Mouse (Mus musculus) limb, embryonic 15.5 days (tissue): ENCODE measurements around the gene Ttc30a1. TPM values are rescaled to one million over a fixed set of nuclear protein-coding genes. Genes with fewer than 3 reads are reported as not detected.
A peak's percentile ranks its signal among the peaks of the same experiment; 100 is the strongest.
"Not testable (repeated sequence)": the region's sequence is repeated elsewhere in the genome, so short reads cannot be mapped to it uniquely, and the experiment has no call there.

Source experiments
- ATAC-seq: fragments of 200-750 bp; cut with Nextera tagmentation; 2 replicates; pipeline ENCODE4 v1.8.0; 2017; ENCODE audit warnings: low read depth, moderate TSS enrichment; ENCODE audit not compliant: insufficient number of reproducible peaks, low FRiP score, low TSS enrichment
- H3K27ac ChIP-seq: fragments of 300-500 bp; sonication (generic); 2 replicates; pipeline ENCODE4 v1.5.1; 2015; ENCODE audit warnings: moderate library complexity, mild to moderate bottlenecking, inconsistent platforms
- H3K27me3 ChIP-seq: fragments of 300-500 bp; sonication (generic); 2 replicates; pipeline ENCODE4 v1.6.1; 2015; ENCODE audit warnings: inconsistent platforms
- H3K36me3 ChIP-seq: fragments of 300-500 bp; sonication (generic); 2 replicates; pipeline ENCODE4 v1.6.1; 2015; ENCODE audit warnings: inconsistent platforms
- H3K4me1 ChIP-seq: fragments of 300-500 bp; sonication (generic); 2 replicates; pipeline ENCODE4 v1.6.1; 2015; ENCODE audit warnings: inconsistent platforms
- H3K4me2 ChIP-seq: fragments of 300-500 bp; sonication (generic); 2 replicates; pipeline ENCODE4 v1.6.1; 2015; ENCODE audit warnings: mild to moderate bottlenecking, inconsistent platforms
- H3K4me3 ChIP-seq: fragments of 300-500 bp; sonication (generic); 2 replicates; pipeline ENCODE4 v1.5.1; 2015; ENCODE audit warnings: mild to moderate bottlenecking, inconsistent platforms
- H3K9ac ChIP-seq: fragments of 300-500 bp; sonication (generic); 2 replicates; pipeline ENCODE4 v1.6.1; 2015; ENCODE audit warnings: inconsistent platforms
- H3K9me3 ChIP-seq: fragments of 300-500 bp; sonication (generic); 2 replicates; pipeline ENCODE4 v1.6.1; 2016; ENCODE audit warnings: inconsistent platforms
- WGBS: fragments of 180-500 bp; shearing (Covaris S2); methylation state at CpG from one replicate; pipeline ENCODE4 v1.1.7; 2015; 5-methylcytosine and 5-hydroxymethylcytosine counted together
- polyA plus RNA-seq: library from polyadenylated mRNA; unstranded; fragments of >200 nt; fragmentation: Nextera tagmentation; extraction: Ambion mirVana; gene quantifications from 2 replicates; pipeline ENCODE4 v1.2.1, GENCODE M21; 2015

The Ttc30a1 gene
- polyA plus RNA-seq, 1 experiment from 2014 or later = 6.3 TPM

- H3K27ac ChIP-seq = no peak overlapping the region
- H3K4me1 ChIP-seq = peaks cover 34% of the 10 kb centered on the region
- WGBS = 61% methylated on average over 14 of the region's 14 CpGs
- no peak overlapping the region for H3K4me3 ChIP-seq
- no peak overlapping the region for H3K4me2 ChIP-seq
- H3K9ac ChIP-seq = no peak overlapping the region
- peaks cover 4% of the 10 kb centered on the region; the same call in 1 of the 2 replicates for H3K27me3 ChIP-seq
- H3K9me3 ChIP-seq = no peaks in the 10 kb centered on the region
- ATAC-seq = no peak
- no peaks in the 10 kb centered on the region for H3K36me3 ChIP-seq
These were observed 26.1 kb downstream of the Ttc30a1 start for GRCm38 (mm10) chr2:75955709-75956108.

GRCm38 (mm10) chr2:75953320-75953719 is 28.4 kb downstream of the Ttc30a1 start:
- no peaks in the 10 kb centered on the region for H3K36me3 ChIP-seq
- H3K4me3 ChIP-seq = no peak overlapping the region
- H3K27me3 ChIP-seq = peaks cover 4% of the 10 kb centered on the region; the same call in 1 of the 2 replicates
- no peak overlapping the region for H3K27ac ChIP-seq
- ATAC-seq = no peak
- 89% methylated on average over 5 of the region's 5 CpGs for WGBS
- H3K4me1 ChIP-seq = peaks cover 10% of the 10 kb centered on the region
- no peaks in the 10 kb centered on the region for H3K9me3 ChIP-seq
- H3K9ac ChIP-seq = no peak overlapping the region
- H3K4me2 ChIP-seq = no peak overlapping the region

GRCm38 (mm10) chr2:75950685-75951084 is 31.1 kb downstream of the Ttc30a1 start:
- no peaks in the 10 kb centered on the region for H3K4me1 ChIP-seq
- no peaks in the 10 kb centered on the region for H3K36me3 ChIP-seq
- H3K9ac ChIP-seq = no peak overlapping the region
- ATAC-seq = no peak
- H3K27me3 ChIP-seq = peaks cover 3% of the 10 kb centered on the region; the same call in 1 of the 2 replicates
- WGBS = 46% methylated on average over 8 of the region's 8 CpGs
- H3K4me2 ChIP-seq = no peak overlapping the region
- no peak overlapping the region for H3K4me3 ChIP-seq
- no peaks in the 10 kb centered on the region for H3K9me3 ChIP-seq
- no peak overlapping the region for H3K27ac ChIP-seq

GRCm38 (mm10) chr2:75938117-75939063 is 43.4 kb downstream of the Ttc30a1 start, which contains the start of gene Ttc30b:
Ttc30b (minus strand) TSS chr2:75938585.
- no peaks in the 10 kb centered on the region for H3K27me3 ChIP-seq
- peak within 1 kb of the TSS; percentile 55 for H3K4me2 ChIP-seq
- peak within 1 kb of the TSS; percentile 44 for H3K9ac ChIP-seq
- H3K4me1 ChIP-seq = peaks cover 3% of the 10 kb centered on the region; the same call in 1 of the 2 replicates
- 2% methylated on average over 42 of the region's 42 CpGs for WGBS
- H3K27ac ChIP-seq = peak within 1 kb of the TSS; percentile 95
- no peaks in the 10 kb centered on the region for H3K36me3 ChIP-seq
- ATAC-seq = peak; percentile 83
- peak within 1 kb of the TSS; percentile 53 for H3K4me3 ChIP-seq
- no peaks in the 10 kb centered on the region for H3K9me3 ChIP-seq

- WGBS = 69% methylated on average over 17 of the region's 17 CpGs
- not testable (repeated sequence) for H3K4me1 ChIP-seq, H3K27me3 ChIP-seq, H3K36me3 ChIP-seq, H3K9me3 ChIP-seq, H3K27ac ChIP-seq, H3K9ac ChIP-seq
- Histone ChIP-seq H3K4me3 (peak overlapping the region; percentile 53), H3K4me2 (peak overlapping the region; percentile 55)
- 0 out of 2 replicates have a peak, but pooled peaks have one; percentile 53 for ATAC-seq
These were observed 44.1 kb downstream of the Ttc30a1 start for GRCm38 (mm10) chr2:75937520-75938116.

- not testable (repeated sequence) for H3K4me2 ChIP-seq, H3K36me3 ChIP-seq, H3K4me3 ChIP-seq, H3K4me1 ChIP-seq, H3K27ac ChIP-seq, H3K9me3 ChIP-seq, H3K27me3 ChIP-seq, ATAC-seq, H3K9ac ChIP-seq
- 90% methylated on average over 2 of the region's 2 CpGs for WGBS
These were observed 45.1 kb downstream of the Ttc30a1 start for GRCm38 (mm10) chr2:75936685-75937084.

- Histone ChIP-seq H3K4me1 (peaks cover 6% of the 10 kb centered on the region), H3K9me3 (no peaks in the 10 kb centered on the region), H3K9ac (no peak overlapping the region), H3K36me3 (peaks cover 2% of the 10 kb centered on the region; the same call in 1 of the 2 replicates), H3K4me2 (no peak overlapping the region), H3K27me3 (no peaks in the 10 kb centered on the region), H3K27ac (peak overlapping the region; percentile 59), H3K4me3 (no peak overlapping the region)
- WGBS = 29% methylated on average over 7 of the region's 7 CpGs
- 0 out of 2 replicates have a peak, but pooled peaks have one; percentile 19 for ATAC-seq
These were observed 48.2 kb downstream of the Ttc30a1 start for GRCm38 (mm10) chr2:75933541-75933940.

GRCm38 (mm10) chr2:75930941-75931340 is 50.8 kb downstream of the Ttc30a1 start:
- no peak overlapping the region for H3K4me3 ChIP-seq
- H3K4me2 ChIP-seq = no peak overlapping the region
- H3K27ac ChIP-seq = no peak overlapping the region
- 80% methylated on average over 2 of the region's 2 CpGs for WGBS
- ATAC-seq = no peak
- no peaks in the 10 kb centered on the region for H3K27me3 ChIP-seq
- peaks cover 3% of the 10 kb centered on the region; the same call in 1 of the 2 replicates for H3K4me1 ChIP-seq
- no peak overlapping the region for H3K9ac ChIP-seq
- H3K36me3 ChIP-seq = peaks cover 15% of the 10 kb centered on the region; the same call in 1 of the 2 replicates
- H3K9me3 ChIP-seq = no peaks in the 10 kb centered on the region

GRCm38 (mm10) chr2:75929786-75930444 is 51.9 kb downstream of the Ttc30a1 start:
- H3K4me3 ChIP-seq = no peak overlapping the region
- H3K4me2 ChIP-seq = no peak overlapping the region
- no peak overlapping the region for H3K27ac ChIP-seq
- peaks cover 15% of the 10 kb centered on the region; the same call in 1 of the 2 replicates for H3K36me3 ChIP-seq
- ATAC-seq = no peak
- H3K4me1 ChIP-seq = peaks cover 3% of the 10 kb centered on the region; the same call in 1 of the 2 replicates
- 86% methylated on average over 6 of the region's 6 CpGs for WGBS
- H3K9me3 ChIP-seq = no peaks in the 10 kb centered on the region
- no peaks in the 10 kb centered on the region for H3K27me3 ChIP-seq
- H3K9ac ChIP-seq = no peak overlapping the region

- no peaks in the 10 kb centered on the region for H3K27me3 ChIP-seq
- H3K9ac ChIP-seq = no peak overlapping the region
- ATAC-seq = no peak
- no peaks in the 10 kb centered on the region for H3K9me3 ChIP-seq
- WGBS = 86% methylated on average over 2 of the region's 2 CpGs
- no peak overlapping the region for H3K4me3 ChIP-seq
- H3K36me3 ChIP-seq = peaks cover 15% of the 10 kb centered on the region; the same call in 1 of the 2 replicates
- no peak overlapping the region for H3K27ac ChIP-seq
- H3K4me1 ChIP-seq = peaks cover 3% of the 10 kb centered on the region; the same call in 1 of the 2 replicates
- H3K4me2 ChIP-seq = no peak overlapping the region
These were observed 52.6 kb downstream of the Ttc30a1 start for GRCm38 (mm10) chr2:75929141-75929540.
